Mouse (Mus musculus): ENCODE data around the gene Wdr38. TPM values are rescaled to one million over a fixed set of nuclear protein-coding genes. Genes with fewer than 3 reads are reported as not detected.

Gene Wdr38
- total RNA-seq, 2 experiments from 2014 or later, result 0.17 to 0.21 TPM

DNA sequence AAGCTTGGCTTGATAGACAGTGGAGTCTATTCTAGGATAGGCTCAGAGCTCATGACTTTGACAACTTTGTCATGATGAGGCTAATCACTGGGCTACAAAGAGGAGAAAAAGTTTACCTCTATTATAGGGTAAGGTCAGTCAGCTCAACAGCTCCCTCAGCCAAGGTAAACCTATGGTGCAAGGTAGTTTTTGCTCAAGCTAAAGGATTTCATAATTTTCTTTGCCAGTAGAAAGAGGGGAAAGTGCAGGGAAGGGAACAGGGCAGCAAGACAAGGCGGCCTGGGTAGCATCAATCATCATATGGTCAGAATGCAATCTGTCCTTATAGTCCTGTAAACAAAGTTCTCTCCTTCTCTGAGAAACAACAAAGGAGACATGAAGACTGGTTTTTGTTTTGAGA is 42.9 kb downstream of the Wdr38 start:
- no peak for DNase-seq (ENCODE audit: low spot score in 2 of 2)

DNA sequence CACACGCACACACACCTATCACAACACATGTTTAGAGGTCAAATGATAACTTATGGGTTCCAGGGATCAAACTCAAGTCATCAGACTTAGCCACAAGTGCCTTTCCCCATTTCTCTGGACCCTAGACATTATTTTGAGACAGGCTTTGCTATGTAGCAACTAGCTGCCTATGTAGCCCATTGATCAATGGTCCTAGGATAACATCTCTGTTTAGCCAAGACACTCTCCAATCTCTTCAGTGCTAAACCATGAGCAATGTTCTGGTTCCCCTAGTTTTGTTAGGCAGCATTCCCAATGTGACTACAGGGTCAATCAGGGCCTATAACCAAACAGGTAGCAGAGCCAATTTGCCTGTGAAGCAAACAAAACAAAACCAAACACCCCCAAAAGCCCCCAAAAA is 51.2 kb downstream of the Wdr38 start:
- no peak for DNase-seq (ENCODE audit: low spot score in 2 of 2)

Other genes starting within 250 kb of the Wdr38 start
- 1 to 10 TPM; 1.2 to 3.0 TPM for gene Nr6a1, start 69.8 kb upstream of the Wdr38 start, total RNA-seq (2021)
- 10 to 100 TPM; 39.3 to 46.4 TPM for gene Olfml2a, start 65.5 kb upstream of the Wdr38 start, total RNA-seq (2021)
- 10 to 100 TPM; 46.0 to 51.2 TPM for gene Arpc5l, start 7.9 kb downstream of the Wdr38 start, total RNA-seq (2021)
- gene Rpl35, start 8.1 kb downstream of the Wdr38 start, total RNA-seq (2021), result 100 to 1,000 TPM; 548 to 582 TPM
- gene Golga1, start 68.1 kb downstream of the Wdr38 start, total RNA-seq (2021), result 10 to 100 TPM; 19.9 to 24.8 TPM
- 10 to 100 TPM; 13.6 to 14.2 TPM for gene Scai, start 193.3 kb downstream of the Wdr38 start, total RNA-seq (2021)
- 10 to 100 TPM; 72.4 to 75.8 TPM for gene Ppp6c, start 229.0 kb downstream of the Wdr38 start, total RNA-seq (2021)